Mouse (Mus musculus) Muller cell, postnatal 12 days (primary cell): ENCODE measurements around the gene Golga2.

Experiments
- DNase-seq: peaks from one replicate; pipeline ENCODE4 v3.0.0-alpha.2; 2015; ENCODE audit errors: inconsistent ontology term

Golga2 gene

DNA sequence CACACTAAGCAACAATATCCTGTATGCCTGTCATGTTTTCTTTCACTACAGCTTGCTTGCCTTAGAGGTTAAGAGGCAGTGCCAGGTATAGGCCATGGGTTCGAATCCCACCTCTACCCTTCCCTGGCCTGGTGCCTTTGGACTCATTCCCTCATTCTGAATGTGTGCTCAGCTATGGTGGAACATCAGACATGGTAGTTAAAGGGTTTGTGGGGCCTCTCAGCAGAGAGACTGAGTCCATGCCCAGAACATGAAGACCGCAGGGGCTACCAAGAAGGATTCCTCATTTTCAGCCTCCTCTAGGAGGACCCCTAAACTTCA is 56.1 kb downstream of the Golga2 start:
- no peak for DNase-seq

DNA sequence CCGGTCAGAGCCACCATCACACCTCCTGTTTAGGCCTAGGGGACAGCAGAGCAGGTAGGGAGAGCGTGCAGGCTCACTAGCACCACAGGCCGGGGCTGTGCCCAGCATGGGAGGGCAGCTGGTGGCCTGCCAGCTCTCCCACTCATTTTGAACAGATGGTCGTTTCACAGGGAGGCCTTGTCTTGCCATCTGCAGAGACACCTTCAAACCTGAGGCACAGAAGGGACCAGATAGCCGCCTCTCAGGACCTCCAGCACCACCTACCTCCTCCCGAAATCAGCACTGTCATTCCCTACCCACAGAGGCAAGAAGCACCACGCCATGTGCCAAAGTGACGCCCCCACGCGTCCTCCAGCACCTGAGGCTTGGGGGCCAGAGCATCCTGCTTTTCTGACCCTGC is 56.9 kb downstream of the Golga2 start:
- DNase-seq, result no peak

DNA sequence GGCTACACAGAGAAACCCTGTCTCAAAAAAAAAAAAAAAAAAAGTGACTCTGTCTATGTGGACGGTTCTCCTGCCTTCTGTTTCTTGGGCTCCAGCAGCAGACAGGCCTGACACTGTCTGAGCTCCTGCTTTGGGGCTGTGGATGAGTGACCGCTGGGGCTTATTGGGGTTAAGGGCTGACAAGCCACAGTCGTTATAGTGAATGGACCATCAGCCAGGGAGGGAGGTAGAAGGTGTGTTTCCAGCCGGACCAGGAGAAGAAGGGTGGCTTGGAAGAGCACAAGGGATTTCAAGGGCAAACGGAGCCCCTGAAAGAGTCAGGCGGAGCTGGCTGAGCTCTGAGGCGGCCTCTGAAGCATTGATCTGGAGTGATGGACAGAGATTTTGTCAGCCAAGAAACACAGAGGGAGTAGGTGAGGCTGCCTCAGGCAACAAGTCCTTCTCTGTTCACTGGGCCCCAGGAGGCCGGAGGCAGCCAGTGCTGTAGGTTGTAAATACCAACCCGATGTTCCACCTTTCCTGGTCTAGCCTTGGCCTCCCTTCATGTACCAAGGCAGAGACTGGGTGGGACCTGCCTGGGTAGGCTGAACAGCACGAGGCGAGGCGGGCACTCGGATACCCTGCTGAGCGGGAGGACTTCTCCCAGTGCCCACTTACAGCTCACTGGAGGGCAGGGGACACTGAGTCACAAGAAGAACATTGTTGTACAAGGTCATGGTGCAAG is 57.6 kb downstream of the Golga2 start:
- no peak for DNase-seq

DNA sequence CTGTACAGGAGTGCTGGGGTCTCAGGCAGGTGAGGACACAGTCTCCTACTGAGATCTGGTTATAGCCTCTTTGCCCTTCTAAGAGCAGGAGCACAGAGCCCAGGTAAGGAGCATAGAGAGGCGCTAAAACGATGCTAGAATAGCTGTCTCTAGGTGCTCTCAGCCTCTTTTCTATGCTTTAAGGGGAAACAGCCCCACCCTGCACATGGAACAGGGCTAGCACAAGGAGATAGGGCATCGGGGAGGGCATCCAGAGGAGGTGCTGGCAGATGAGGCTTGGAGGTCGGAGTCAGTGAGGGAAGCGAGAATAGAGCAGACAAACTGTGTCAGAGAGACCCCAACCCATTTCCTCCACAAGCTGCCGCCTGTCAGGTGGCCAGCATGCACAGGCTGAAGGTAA is 59.8 kb downstream of the Golga2 start:
- no peak for DNase-seq

DNA sequence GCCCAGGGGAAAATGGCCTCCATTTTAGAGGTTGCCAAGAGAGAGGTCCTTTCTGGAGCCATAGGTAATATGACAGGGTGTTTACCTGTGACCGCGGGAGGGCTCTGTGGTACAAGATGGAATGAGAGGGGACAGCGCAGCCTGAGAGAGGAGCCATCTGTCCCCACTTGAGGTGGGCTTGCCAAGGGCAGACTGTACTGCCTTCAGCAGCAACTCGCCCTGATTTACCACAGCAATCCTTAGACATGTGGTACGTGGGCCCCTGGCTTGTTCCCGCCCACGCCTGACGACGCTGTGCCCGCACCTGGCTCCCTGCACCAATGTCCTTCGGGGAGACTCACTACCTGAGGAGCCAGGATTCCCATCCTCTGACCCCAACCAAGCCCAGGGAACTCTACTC is 61.1 kb downstream of the Golga2 start:
- no peak for DNase-seq

DNA sequence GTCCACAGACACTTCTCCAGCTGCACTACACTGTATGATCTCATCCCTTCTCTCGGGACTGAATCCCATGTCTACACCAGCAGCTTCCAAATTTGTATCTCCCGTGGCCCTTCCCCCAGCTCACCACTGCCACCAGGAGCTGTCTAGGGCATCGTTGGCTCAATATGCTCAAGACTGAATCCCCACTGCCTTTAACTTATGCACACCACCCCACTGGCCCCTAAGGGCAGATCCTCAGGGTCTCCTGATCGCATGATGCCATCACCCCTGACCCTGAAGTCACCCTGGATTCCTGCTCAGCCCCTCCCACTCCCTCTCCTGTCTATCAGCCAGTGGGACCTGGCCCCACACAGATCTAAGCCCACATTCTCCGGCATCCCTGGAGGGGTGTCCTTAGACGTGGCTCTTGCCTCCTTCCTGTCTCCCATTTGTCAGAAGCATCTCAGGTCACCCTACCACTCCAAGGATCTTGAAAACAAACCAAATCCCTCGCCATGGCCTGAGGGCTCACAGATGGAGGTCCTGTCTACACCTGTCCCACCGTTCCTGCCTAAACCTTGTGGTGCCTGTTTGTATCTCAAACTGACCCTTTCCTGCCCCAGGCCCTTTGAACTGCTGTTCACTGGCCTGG is 62.6 kb downstream of the Golga2 start:
- no peak for DNase-seq

DNA sequence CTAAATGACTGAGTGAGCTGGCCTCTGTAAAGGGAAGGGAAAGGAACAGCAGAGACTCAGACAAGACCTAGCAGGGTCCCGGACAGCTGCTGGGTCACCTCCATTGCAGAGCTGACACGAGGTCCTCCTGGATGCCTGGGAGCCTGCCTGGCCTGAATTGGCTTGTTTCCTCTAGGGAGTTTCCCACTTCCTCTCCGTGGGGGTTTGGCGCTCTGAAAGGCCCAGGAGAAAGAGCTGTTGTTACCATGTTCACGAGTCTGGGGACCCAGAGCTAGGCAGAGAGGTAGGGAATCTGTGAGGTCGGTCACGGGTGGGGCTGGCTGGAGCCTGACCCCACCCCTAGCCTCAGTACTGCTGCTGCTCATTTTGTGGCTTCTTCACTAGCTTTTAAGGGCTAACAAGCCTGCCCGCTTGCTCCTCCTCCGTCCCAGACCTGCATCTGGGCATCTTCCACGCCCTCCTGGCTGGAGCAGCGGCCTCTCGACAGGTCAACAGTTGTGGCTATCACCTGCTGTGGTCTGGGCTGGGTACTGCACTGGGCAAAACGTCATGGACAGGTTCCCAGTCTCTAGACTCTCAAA is 63.4 kb downstream of the Golga2 start:
- DNase-seq, result no peak

DNA sequence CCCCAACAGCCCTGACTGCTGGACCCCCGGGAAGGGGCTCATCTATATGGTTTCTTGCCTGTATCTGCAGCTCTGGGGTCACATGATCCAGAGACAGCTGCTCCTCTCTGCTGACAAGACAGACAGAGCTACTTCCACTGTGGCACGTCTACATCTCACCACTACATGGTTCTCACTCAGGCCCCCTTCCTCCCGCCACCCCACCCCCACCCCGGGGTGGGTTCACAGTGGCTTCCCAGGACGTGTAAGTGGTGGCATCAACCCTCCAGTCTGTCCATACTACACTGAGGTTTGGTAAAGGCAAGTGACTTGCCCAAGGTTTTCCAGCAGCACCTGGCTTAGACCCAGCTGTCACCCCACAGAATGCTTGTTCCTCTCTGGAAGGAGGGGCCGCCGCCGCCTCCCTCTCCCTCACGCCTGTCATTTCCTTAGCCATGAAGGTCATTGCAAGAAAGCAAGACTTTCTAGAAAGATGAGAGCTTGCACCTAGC is 64.3 kb downstream of the Golga2 start:
- DNase-seq, result no peak

DNA sequence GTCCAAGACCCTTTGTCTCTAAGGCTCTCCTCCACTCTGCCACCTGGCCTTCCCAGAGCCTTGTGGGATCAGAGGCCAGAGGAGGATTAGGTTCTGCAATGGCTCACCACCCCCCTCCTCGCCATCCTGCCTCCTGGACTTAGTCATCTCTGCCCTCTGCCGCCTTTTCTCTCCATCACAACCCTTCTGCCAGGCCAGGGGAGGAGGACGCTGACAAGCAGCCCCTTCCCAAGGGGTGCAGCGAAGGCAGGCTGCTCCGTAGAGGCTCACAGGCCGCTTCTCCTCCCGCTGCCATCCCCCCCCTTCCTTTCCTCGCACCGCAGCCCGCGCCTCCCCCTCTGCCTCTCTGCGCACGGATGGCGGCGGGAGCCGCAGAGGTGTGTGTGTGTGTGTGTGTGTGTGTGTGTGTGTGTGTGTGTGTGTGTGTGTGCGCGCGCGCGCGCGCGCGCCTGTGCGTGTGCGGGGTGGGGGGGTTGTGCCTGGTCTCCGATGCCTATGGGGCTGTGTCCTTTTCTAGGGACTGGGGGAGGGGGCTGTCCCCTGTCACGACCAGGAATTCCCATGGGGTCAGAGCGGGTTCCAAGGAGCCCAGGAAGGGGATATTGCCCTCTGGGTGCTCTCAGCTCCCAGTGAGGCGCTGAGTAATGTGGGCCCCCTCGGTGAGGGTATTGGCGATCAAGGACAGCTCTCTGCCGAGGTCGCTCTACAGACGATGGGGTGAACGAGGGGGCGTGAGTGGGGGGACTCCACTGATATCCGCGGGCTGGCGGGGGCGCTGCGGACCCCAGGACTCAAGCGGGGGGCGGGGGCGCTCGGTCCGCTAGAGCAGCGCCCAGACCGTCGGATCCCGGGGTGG is 65.2 kb downstream of the Golga2 start, which contains the start of gene Ciz1:
Gene Ciz1 (plus strand): TSS at position 177 of the 856 bp plus-strand sequence.
- DNase-seq, result peak; percentile 40

DNA sequence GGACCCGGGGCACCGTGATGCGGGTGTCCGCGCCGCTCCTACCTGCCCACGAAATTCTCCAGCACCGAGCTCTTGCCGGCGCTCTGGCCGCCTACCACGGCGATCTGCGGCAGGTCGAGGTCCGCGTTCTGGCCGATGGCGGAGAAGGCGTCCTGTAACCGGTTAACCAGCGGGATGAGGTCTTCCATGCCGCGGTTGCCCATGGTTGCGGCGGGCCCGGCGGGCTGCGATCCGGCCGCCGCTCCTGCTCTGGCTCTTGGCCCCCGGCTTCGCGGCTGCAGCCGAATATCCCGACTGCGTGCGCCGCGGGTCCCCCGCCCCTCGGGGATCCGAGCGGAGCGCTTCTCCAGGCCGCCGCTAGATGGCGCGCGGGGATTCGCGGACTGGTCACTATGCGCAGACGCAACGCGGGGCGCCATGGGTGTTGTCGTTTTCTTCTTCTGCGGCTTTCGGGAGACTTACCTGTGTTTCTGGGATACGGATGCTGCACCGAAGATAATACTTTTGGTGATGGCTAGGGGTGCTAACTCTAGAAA is 65.9 kb downstream of the Golga2 start, which contains the start of gene Dnm1:
Gene Dnm1 (minus strand): TSS at position 332 of the 536 bp plus-strand sequence.
- peak; percentile 82 for DNase-seq

DNA sequence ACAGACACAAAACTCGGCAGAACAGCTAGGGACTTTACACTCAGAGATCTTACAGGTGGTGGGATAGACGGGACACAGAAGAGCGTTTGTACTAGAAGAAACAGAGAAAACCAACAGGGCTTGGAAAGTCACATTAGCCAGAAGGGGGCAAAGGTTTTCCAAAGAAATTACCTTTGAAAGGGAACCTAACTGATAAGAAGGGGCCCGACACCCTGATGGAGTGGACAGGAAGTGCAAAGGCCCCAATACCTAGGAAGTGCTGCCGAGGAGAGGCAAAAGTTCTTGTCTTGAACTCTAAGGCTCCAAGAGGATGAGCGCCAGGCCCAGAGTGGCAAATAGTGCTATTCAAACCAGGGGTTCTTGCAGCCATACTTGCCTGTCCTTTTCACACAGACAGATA is 66.7 kb downstream of the Golga2 start:
- no peak for DNase-seq

DNA sequence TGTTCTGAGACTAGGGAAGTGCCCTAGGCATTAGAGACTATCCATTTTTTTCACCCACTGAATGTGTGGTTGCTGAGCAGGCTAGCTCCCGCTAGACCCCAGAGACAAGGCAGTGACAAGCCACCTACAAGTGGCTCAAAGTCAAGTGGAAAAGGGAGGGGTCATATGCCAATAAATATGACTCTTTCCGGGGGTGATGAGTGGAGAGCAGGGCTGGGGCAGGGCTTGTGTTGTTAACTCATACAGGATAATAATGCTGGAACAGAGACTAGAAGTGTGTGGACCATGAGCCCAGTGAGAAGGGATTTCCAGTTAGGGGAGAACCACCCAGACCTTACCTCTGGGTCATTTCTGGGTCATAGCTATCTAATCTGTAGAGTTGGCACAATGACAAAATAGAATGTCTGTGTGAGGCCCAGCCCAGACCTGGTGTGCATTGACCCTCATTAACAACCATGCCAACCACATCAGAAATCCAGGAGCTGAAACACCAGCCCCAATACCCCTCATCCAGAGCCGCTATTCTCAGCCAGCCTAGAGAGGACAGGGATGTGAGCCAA is 67.2 kb downstream of the Golga2 start:
- DNase-seq, result no peak

DNA sequence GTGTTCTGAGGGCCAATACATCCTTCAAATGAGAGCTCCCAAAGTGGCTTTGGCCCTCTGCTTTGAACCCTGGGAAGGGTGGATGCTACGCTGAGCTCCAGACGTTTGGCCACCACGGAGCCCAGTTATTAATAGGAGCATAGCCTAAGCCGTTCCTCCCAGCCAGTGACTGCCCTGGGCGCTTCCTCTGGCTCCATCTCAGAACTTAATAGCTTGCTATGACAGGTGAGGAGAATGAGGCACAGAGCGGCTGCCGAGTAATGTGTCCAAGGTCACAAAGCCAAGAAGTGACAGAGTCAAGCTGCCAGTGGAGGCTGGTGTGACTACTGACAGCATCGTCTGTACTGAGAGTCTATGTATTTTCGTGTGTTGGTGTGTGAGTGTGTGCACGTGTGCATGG is 69.0 kb downstream of the Golga2 start:
- DNase-seq, result no peak
